Mouse (Mus musculus) liver, embryonic 14.5 days (tissue): ENCODE data around the gene Bsnd.

Source experiments
- CTCF ChIP-seq: IDR thresholded peaks from 2 replicates; pipeline ENCODE4 v1.5.1; 2016; ENCODE audit warnings: antibody characterized with exemption, low read depth, control low read depth
- EP300 ChIP-seq: IDR thresholded peaks from 2 replicates; pipeline ENCODE4 v1.6.1; 2016; ENCODE audit warnings: antibody characterized with exemption, low read depth

DNA sequence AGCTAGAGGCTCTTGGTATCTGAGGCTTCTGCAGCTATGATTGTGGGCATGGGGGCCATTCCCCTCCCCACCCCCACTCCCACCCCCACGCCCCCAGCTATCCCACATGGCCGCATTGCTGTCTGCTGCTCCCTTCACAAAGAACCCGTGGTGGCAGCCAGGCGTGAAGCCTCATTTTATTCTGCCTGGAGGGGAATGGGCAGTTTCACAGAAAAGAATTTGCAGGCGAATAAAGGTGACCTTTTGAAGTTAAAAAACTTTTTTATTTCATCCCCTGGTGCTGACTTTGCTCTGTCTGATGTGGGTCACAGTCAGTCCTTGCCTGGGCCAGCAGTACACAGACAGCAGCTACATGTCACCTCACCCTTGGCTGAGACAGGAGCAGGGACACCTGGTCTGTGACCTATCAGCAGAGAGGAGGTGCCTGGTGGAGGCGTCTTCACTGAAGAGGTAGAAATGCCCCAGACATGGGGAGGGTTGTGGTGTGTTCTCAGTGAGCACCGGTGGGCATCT lies 8.8 kb downstream of the Bsnd start:
- TF ChIP-seq CTCF: no peak
- no peak for TF ChIP-seq EP300
